Mouse (Mus musculus): ENCODE results near the gene Cdc42bpg. TPM values are rescaled to one million over a fixed set of nuclear protein-coding genes. Genes with fewer than 3 reads are reported as not detected.

Gene Cdc42bpg
- polyA plus RNA-seq, 1 experiment from 2014 or later: 1.8 TPM

DNA sequence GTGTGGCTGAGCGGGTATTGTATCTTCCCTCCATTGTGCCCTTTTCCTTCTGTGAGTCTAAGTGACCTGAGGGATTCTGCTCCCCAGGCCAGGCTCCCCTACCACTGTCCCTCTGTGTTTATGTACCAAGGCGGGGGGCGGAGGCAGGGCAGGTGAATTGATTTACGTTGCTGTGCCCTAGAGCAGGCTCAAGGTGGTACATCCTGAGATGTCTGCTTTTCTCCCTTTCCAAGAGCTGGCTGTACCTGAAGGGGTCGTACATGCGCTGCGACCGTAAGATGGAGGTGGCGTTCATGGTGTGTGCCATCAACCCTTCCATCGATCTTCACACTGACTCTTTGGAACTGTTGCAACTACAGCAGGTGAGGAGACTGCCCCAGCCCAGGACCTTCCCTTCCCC, 30.7 kb downstream of the Cdc42bpg start:
- no peak overlapping the region for H3K9ac ChIP-seq (ENCODE audit: low read depth, low read length)
- H3K27ac ChIP-seq (ENCODE audit: low read depth, low read length): no peak overlapping the region
- no peaks in the 10 kb centered on the region for H3K4me1 ChIP-seq (replicated peaks; ENCODE audit: control insufficient read depth, insufficient read depth, low read length)
- no peaks in the 10 kb centered on the region for H3K9me3 ChIP-seq (ENCODE audit: control insufficient read depth)
- H3K4me2 ChIP-seq (replicated peaks; ENCODE audit: low read depth): peak overlapping the region; percentile 87
- H3K36me3 ChIP-seq (ENCODE audit: control insufficient read depth, insufficient read depth): peaks cover 33% of the 10 kb centered on the region
- ATAC-seq: no peak
- no peaks in the 10 kb centered on the region for H3K27me3 ChIP-seq (replicated peaks; ENCODE audit: control insufficient read depth, insufficient read depth, low read length)
- TF ChIP-seq CTCF (IDR thresholded peaks at IDR 0.05; ENCODE audit: low read depth): no peak
- 89% methylated on average over 10 of the region's 10 CpGs for WGBS
- H3K4me3 ChIP-seq (ENCODE audit: low read depth, low read length): no peak overlapping the region

DNA sequence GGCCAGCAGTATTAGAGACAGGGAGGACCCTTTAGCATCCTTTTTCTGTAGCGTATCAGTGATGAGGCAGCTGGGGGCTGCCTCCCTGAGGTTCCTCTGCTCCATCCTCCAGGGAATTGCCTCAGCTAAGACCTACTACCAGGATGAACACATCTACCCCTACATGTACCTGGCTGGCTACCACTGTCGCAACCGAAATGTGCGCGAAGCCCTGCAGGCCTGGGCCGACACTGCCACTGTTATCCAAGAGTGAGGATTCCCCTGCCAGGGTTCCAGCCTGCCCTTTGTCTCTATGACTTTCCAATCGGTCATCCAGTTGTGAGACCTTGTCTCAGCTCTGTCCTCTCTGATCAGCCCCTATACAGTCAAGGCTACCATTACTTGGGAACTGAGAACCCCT, 31.9 kb downstream of the Cdc42bpg start:
- H3K4me2 ChIP-seq (replicated peaks; ENCODE audit: low read depth): no peak overlapping the region
- no peak overlapping the region for H3K9ac ChIP-seq (ENCODE audit: low read depth, low read length)
- WGBS: 95% methylated on average over 7 of the region's 7 CpGs
- no peaks in the 10 kb centered on the region for H3K9me3 ChIP-seq (ENCODE audit: control insufficient read depth)
- no peaks in the 10 kb centered on the region for H3K27me3 ChIP-seq (replicated peaks; ENCODE audit: control insufficient read depth, insufficient read depth, low read length)
- no peak for TF ChIP-seq CTCF (IDR thresholded peaks at IDR 0.05; ENCODE audit: low read depth)
- H3K27ac ChIP-seq (ENCODE audit: low read depth, low read length): no peak overlapping the region
- ATAC-seq: no peak
- no peak overlapping the region for H3K4me3 ChIP-seq (ENCODE audit: low read depth, low read length)
- H3K36me3 ChIP-seq (ENCODE audit: control insufficient read depth, insufficient read depth): peaks cover 34% of the 10 kb centered on the region
- H3K4me1 ChIP-seq (replicated peaks; ENCODE audit: control insufficient read depth, insufficient read depth, low read length): no peaks in the 10 kb centered on the region

DNA sequence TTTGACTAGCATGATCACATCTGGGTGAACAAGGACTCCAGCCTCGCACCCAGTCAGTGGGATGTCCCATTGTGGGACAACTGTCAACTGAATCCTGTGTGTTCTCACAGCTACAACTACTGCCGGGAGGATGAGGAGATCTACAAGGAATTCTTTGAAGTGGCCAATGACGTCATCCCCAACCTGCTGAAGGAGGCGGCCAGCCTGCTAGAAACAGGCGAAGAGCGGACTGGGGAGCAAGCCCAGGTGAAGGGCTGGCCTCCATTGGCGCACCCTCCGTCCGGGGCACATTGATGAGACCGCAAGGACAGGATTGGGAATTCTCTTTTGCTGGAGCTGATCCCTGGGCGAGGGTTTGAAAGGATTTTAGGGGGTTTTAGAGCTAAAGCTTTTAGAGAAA, 32.5 kb downstream of the Cdc42bpg start:
- ATAC-seq: no peak
- Histone ChIP-seq H3K4me3 (ENCODE audit: low read depth, low read length) (no peak overlapping the region), H3K36me3 (ENCODE audit: control insufficient read depth, insufficient read depth) (peaks cover 37% of the 10 kb centered on the region), H3K27ac (ENCODE audit: low read depth, low read length) (no peak overlapping the region), H3K4me2 (replicated peaks; ENCODE audit: low read depth) (no peak overlapping the region), H3K9me3 (ENCODE audit: control insufficient read depth) (no peaks in the 10 kb centered on the region), H3K4me1 (replicated peaks; ENCODE audit: control insufficient read depth, insufficient read depth, low read length) (no peaks in the 10 kb centered on the region), H3K27me3 (replicated peaks; ENCODE audit: control insufficient read depth, insufficient read depth, low read length) (no peaks in the 10 kb centered on the region), H3K9ac (ENCODE audit: low read depth, low read length) (no peak overlapping the region)
- no peak for TF ChIP-seq CTCF (IDR thresholded peaks at IDR 0.05; ENCODE audit: low read depth)
- WGBS: 94% methylated on average over 11 of the region's 11 CpGs

DNA sequence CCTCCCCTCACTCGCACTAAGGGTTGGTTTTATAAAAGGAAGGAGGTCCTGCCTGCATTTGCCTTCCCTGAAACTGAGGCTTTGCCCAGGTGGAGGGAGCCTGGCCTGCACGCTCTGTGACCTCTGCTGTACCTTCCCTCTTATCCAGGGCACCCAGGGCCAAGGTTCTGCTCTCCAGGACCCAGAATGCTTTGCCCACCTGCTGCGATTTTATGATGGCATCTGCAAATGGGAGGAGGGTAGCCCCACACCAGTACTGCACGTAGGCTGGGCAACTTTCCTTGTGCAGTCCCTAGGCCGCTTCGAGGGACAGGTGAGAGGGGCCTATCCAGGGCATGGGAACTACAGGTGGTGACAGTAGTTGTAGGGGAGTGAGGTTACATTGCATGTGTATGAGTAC, 32.9 kb downstream of the Cdc42bpg start:
- H3K27me3 ChIP-seq (replicated peaks; ENCODE audit: control insufficient read depth, insufficient read depth, low read length): no peaks in the 10 kb centered on the region
- 92% methylated on average over 6 of the region's 6 CpGs for WGBS
- no peak overlapping the region for H3K27ac ChIP-seq (ENCODE audit: low read depth, low read length)

DNA sequence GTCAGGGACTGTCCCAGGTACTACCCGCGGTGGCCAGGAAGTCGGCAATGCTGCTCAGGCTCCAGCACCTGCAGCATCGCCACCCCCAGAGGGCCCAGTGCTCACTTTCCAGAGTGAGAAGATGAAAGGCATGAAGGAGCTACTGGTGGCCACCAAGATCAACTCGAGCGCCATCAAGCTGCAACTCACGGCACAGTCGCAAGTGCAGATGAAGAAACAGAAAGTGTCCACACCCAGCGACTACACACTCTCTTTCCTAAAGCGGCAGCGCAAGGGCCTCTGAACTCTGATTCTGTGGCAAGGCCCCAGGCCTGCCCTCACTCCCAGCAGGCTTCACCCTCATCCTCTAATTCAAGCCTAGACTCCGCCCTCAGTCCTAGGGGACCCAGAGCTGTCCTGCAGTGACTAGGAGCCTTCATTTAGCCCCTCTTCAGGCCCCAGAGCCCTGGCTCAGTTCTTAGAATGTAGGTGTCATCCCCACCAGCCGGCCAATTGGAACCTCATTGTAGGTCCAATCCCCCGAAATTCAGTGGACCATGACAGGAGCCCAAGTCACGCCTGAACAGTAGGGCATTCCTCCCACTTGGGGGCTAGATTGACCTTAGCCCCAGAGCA, 33.7 kb downstream of the Cdc42bpg start:
- H3K9ac ChIP-seq (ENCODE audit: low read depth, low read length): no peak overlapping the region
- peaks cover 44% of the 10 kb centered on the region for H3K36me3 ChIP-seq (ENCODE audit: control insufficient read depth, insufficient read depth)
- H3K27me3 ChIP-seq (replicated peaks; ENCODE audit: control insufficient read depth, insufficient read depth, low read length): no peaks in the 10 kb centered on the region
- H3K4me2 ChIP-seq (replicated peaks; ENCODE audit: low read depth): peak overlapping the region; percentile 100
- H3K4me1 ChIP-seq (replicated peaks; ENCODE audit: control insufficient read depth, insufficient read depth, low read length): no peaks in the 10 kb centered on the region
- 61% methylated on average over 15 of the region's 15 CpGs for WGBS
- H3K27ac ChIP-seq (ENCODE audit: low read depth, low read length): 0 out of 2 replicates have a peak overlapping the region, but pooled peaks have one; percentile 21
- peak; percentile 57 for TF ChIP-seq CTCF (IDR thresholded peaks at IDR 0.05; ENCODE audit: low read depth)
- ATAC-seq: no peak; the same call in 1 of the 2 replicates
- no peaks in the 10 kb centered on the region for H3K9me3 ChIP-seq (ENCODE audit: control insufficient read depth)
- no peak overlapping the region for H3K4me3 ChIP-seq (ENCODE audit: low read depth, low read length)

More for the DNA sequence above, 32.9 kb downstream of the Cdc42bpg start:
- no peak overlapping the region for H3K4me3 ChIP-seq (ENCODE audit: low read depth, low read length)
- H3K9ac ChIP-seq (ENCODE audit: low read depth, low read length): no peak overlapping the region
- H3K9me3 ChIP-seq (ENCODE audit: control insufficient read depth): no peaks in the 10 kb centered on the region
- TF ChIP-seq CTCF (IDR thresholded peaks at IDR 0.05; ENCODE audit: low read depth): no peak
- H3K36me3 ChIP-seq (ENCODE audit: control insufficient read depth, insufficient read depth): peaks cover 41% of the 10 kb centered on the region
- no peak for ATAC-seq
- H3K4me1 ChIP-seq (replicated peaks; ENCODE audit: control insufficient read depth, insufficient read depth, low read length): no peaks in the 10 kb centered on the region
- H3K4me2 ChIP-seq (replicated peaks; ENCODE audit: low read depth): no peak overlapping the region

DNA sequence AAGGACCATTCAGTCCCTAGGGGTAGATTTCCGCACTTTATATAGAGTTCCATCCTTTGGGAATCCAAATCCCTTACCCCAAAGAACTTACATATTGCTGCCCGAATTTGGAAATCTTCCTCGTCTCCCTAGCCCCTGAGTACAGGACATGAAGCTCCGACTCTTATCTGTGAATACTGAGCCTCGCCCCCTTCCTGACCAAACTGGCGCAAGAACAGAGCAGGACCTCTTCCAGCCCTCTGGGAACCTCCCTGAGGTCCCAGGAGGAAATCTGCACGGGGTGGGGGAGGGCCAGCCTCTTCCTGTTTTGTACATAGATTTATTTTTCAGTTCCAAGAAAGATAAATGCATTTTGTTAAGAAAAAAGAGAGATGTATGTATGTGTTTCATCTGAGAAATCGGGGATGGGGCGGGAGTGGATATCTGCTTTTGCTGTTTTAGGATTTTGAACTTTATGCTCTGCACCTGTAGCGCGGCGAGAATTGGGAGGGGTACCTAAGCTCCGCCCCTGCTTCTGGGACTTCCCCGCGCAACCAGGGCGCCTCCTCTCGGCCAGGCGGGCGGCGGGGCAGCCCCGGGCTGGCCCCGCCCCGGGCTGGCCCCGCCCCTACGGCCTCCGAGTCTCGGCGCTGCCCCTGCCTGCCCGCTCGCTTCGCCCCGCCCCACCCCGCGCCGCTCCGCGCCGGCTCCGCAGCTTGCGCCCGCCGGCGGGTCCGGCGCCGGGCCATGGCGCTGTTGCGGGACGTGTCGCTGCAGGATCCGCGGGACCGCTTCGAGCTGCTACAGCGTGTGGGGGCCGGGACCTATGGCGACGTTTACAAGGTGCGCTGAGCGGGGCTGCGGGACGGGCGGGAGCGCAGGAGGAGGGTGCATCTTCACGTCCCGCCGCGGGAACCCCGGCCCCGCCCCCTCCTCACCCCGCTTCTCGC, 34.5 kb downstream of the Cdc42bpg start, which contains the start of gene Map4k2:
Gene Map4k2, plus strand, starts transcription at position 612 of the 929 bp plus-strand sequence.
- peak; percentile 82 for ATAC-seq

More for the DNA sequence above, 34.5 kb downstream of the Cdc42bpg start, which contains the start of gene Map4k2:
- Histone ChIP-seq H3K36me3 (ENCODE audit: control insufficient read depth, insufficient read depth) (peaks cover 51% of the 10 kb centered on the region), H3K9ac (ENCODE audit: low read depth, low read length) (peak within 1 kb of the TSS; percentile 63), H3K27ac (ENCODE audit: low read depth, low read length) (peak within 1 kb of the TSS; percentile 21; the same call in 1 of the 2 replicates), H3K27me3 (replicated peaks; ENCODE audit: control insufficient read depth, insufficient read depth, low read length) (no peaks in the 10 kb centered on the region), H3K4me3 (ENCODE audit: low read depth, low read length) (peak within 1 kb of the TSS; percentile 72), H3K4me1 (replicated peaks; ENCODE audit: control insufficient read depth, insufficient read depth, low read length) (no peaks in the 10 kb centered on the region), H3K4me2 (replicated peaks; ENCODE audit: low read depth) (peak within 1 kb of the TSS; percentile 100), H3K9me3 (ENCODE audit: control insufficient read depth) (no peaks in the 10 kb centered on the region)
- peak; percentile 57 for TF ChIP-seq CTCF (IDR thresholded peaks at IDR 0.05; ENCODE audit: low read depth)
- 4% methylated on average over 64 of the region's 72 CpGs for WGBS

Measured in intestine, postnatal 0 days (tissue).